Mouse (Mus musculus) MEL (cell line): ENCODE results near the gene Stat6.

Experiments
- CHD1 ChIP-seq: IDR thresholded peaks from 2 replicates; pipeline ENCODE4 v1.6.1; 2012; ENCODE audit warnings: low read depth, mild to moderate bottlenecking, inconsistent platforms, low read length, improper control_type of control experiment
- CTCF ChIP-seq, 3 experiments: IDR thresholded peaks in 2 of 3; conservative IDR thresholded peaks in 1 of 3; 2 replicates each; pipeline ENCODE4 v1.5.1; 2011 to 2012; ENCODE audit warnings: low read length in 3 of 3, low read depth in 2 of 3, mild to moderate bottlenecking in 2 of 3, improper control_type of control experiment in 1 of 3, inconsistent platforms in 1 of 3, mixed read lengths in 1 of 3, moderate library complexity in 1 of 3; ENCODE audit not compliant: control insufficient read depth in 1 of 3, insufficient read depth in 1 of 3, poor library complexity in 1 of 3, severe bottlenecking in 1 of 3
- E2F4 ChIP-seq: IDR thresholded peaks from 2 replicates; pipeline ENCODE4 v1.6.1; 2011; ENCODE audit warnings: low read depth, low read length, improper control_type of control experiment, borderline replicate concordance
- GATA1 ChIP-seq: IDR thresholded peaks from 2 replicates; pipeline ENCODE4 v1.6.1; 2011; ENCODE audit warnings: low read depth, low read length, improper control_type of control experiment
- MAX ChIP-seq: IDR thresholded peaks from 2 replicates; pipeline ENCODE4 v1.6.1; 2011; ENCODE audit warnings: low read length, improper control_type of control experiment
- POLR2AphosphoS2 ChIP-seq: IDR thresholded peaks from 2 replicates; pipeline ENCODE4 v1.6.1; 2011; ENCODE audit warnings: low read length, improper control_type of control experiment
- TAL1 ChIP-seq: IDR thresholded peaks from 2 replicates; pipeline ENCODE4 v1.6.1; 2012; ENCODE audit warnings: mild to moderate bottlenecking, inconsistent platforms, low read length, moderate library complexity, mixed read lengths

DNA sequence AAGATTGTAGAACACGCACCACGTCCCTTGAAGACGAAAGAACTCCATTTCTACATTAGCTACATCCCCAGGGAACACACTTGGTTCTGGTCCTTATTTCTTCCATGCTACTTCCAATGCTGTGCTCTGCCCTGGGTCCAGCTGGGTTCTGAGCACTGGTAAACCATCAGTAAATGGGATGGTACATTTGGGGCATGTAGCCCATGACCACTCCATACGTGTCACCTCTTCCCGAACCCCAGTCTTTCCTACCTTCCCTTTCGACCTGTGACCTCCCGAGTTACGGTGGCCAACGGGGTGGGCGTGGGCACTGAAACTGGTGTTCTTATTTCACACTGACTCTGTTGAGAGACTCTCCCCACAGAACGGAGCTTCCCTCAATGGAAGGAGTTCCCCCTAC lies 43.5 kb upstream of the Stat6 start:
- TF ChIP-seq MAX (no peak), CTCF (IDR thresholded peaks at IDR 0.05 in 2 of 3, conservative IDR thresholded peaks at IDR 0.05 in 1 of 3; ENCODE audit: control insufficient read depth in 1 of 3, insufficient read depth in 1 of 3, low read depth in 2 of 3, low read length in 3 of 3, poor library complexity in 1 of 3, severe bottlenecking in 1 of 3) (no peak), GATA1 (no peak), POLR2AphosphoS2 (no peak), TAL1 (no peak), E2F4 (no peak), CHD1 (no peak)
